Mouse (Mus musculus) bone marrow, adult 2 months (tissue): ENCODE measurements around the gene Ddx1.

Experiments used
- CTCF ChIP-seq: fragments of 200-500 bp; IDR thresholded peaks from 2 replicates; pipeline ENCODE4 v1.5.1; 2011; ENCODE audit warnings: low read length, control low read depth; ENCODE audit not compliant: control insufficient read depth, insufficient read depth
- POLR2A ChIP-seq: fragments of 200-500 bp; IDR thresholded peaks from 2 replicates; pipeline ENCODE4 v1.6.1; 2011; ENCODE audit warnings: low read depth, mild to moderate bottlenecking, control low read depth, low read length, borderline replicate concordance; ENCODE audit not compliant: control insufficient read depth

DNA sequence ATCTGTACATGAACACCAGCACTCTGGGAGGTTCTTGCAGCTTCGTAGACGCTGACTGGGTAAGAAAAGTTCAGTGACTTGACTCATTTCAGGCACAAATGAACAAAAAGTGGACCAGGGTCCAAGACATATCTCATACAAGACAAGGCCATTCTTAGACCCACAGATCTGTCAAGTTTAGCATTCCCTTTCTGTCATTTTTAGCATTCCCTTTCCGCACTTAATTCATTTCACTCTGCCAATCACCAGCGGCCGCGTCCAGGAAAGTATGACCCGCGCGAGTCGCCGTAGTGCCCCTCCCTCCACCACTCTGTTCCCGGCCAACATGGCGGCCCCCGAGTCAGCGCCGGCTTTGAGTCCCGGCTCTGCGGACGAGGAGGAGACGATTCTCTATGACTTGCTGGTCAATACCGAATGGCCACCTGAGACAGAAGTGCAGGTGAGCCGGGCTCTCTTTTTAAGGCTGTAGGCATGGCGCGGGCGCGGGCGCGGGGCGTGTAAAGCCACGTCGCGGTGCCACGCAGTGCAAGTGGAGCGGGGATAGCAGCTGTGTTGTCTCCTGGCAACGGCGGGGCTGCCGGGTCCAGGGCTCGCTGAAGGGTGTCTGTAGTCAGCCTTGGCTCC is 19.9 kb upstream of the Ddx1 start, which contains the start of gene Nbas:
- no peak for TF ChIP-seq CTCF
- no peak for TF ChIP-seq POLR2A
